Mouse (Mus musculus) testis, postnatal 14 days (tissue): Measurements from ENCODE around the gene Lactbl1.

Experiments used
- DNase-seq: peaks from one replicate; pipeline ENCODE4 v3.0.0; 2021; ENCODE audit warnings: low spot score

Gene Lactbl1

GRCm38 (mm10) chr4:136684485-136684884 lies 62.1 kb downstream of the Lactbl1 start:
- no peak for DNase-seq

- DNase-seq = no peak
These were observed 63.0 kb downstream of the Lactbl1 start for GRCm38 (mm10) chr4:136685431-136685869.

GRCm38 (mm10) chr4:136688113-136688512 lies 65.7 kb downstream of the Lactbl1 start:
- DNase-seq = no peak
